Mouse (Mus musculus) limb, embryonic 11.5 days (tissue): ENCODE results near the gene Zbtb8b. TPM values are rescaled to one million over a fixed set of nuclear protein-coding genes. Genes with fewer than 3 reads are reported as not detected.

Source experiments
- ATAC-seq: fragments of 200-750 bp; cut with Nextera tagmentation; 2 replicates; pipeline ENCODE4 v1.8.0; 2017; ENCODE audit warnings: low read depth; ENCODE audit not compliant: insufficient number of reproducible peaks, low FRiP score, low TSS enrichment
- DNase-seq: peaks from one replicate; pipeline ENCODE4 v3.0.0-alpha.2; 2015; ENCODE audit warnings: low spot score
- H3K27ac ChIP-seq: fragments of 300-500 bp; sonication (generic); replicated peaks from 2 replicates; pipeline ENCODE4 v1.5.1; 2014; ENCODE audit warnings: low read depth, mild to moderate bottlenecking, low read length
- H3K27me3 ChIP-seq: fragments of 300-500 bp; sonication (generic); 2 replicates; pipeline ENCODE4 v1.6.1; 2014; ENCODE audit warnings: mild to moderate bottlenecking, low read length, mixed read lengths; ENCODE audit not compliant: control insufficient read depth, insufficient read depth
- H3K36me3 ChIP-seq: fragments of 300-500 bp; sonication (generic); 2 replicates; pipeline ENCODE4 v1.6.1; 2014; ENCODE audit warnings: mild to moderate bottlenecking, low read length, moderate library complexity, mixed read lengths; ENCODE audit not compliant: control insufficient read depth, insufficient read depth
- H3K4me1 ChIP-seq: fragments of 300-500 bp; sonication (generic); 2 replicates; pipeline ENCODE4 v1.6.1; 2014; ENCODE audit warnings: low read length, mixed read lengths; ENCODE audit not compliant: control insufficient read depth, insufficient read depth
- H3K4me2 ChIP-seq: fragments of 300-500 bp; sonication (generic); 2 replicates; pipeline ENCODE4 v1.6.1; 2014; ENCODE audit warnings: low read depth, mild to moderate bottlenecking, moderate library complexity; ENCODE audit not compliant: severe bottlenecking
- H3K4me3 ChIP-seq: fragments of 300-500 bp; sonication (generic); 2 replicates; pipeline ENCODE4 v1.5.1; 2014; ENCODE audit warnings: low read depth, low read length
- H3K9ac ChIP-seq: fragments of 300-500 bp; sonication (generic); 2 replicates; pipeline ENCODE4 v1.6.1; 2014; ENCODE audit warnings: mild to moderate bottlenecking, low read length
- H3K9me3 ChIP-seq: fragments of 300-500 bp; sonication (generic); 2 replicates; pipeline ENCODE4 v1.6.1; 2016; ENCODE audit warnings: low read length; ENCODE audit not compliant: control insufficient read depth
- WGBS: fragments of 180-500 bp; shearing (Covaris S2); extraction: QIAGEN DNeasy Blood & Tissue Kit; methylation state at CpG from one replicate; pipeline ENCODE4 v1.1.7; 2014; 5-methylcytosine and 5-hydroxymethylcytosine counted together
- polyA plus RNA-seq: library from polyadenylated mRNA; unstranded; fragments of >200 nt; fragmentation: Nextera tagmentation; extraction: Ambion mirVana; gene quantifications from 2 replicates; pipeline ENCODE4 v1.2.1, GENCODE M21; 2014

The Zbtb8b gene
- polyA plus RNA-seq = 0.85 and 1.8 TPM in 2 replicates

DNA sequence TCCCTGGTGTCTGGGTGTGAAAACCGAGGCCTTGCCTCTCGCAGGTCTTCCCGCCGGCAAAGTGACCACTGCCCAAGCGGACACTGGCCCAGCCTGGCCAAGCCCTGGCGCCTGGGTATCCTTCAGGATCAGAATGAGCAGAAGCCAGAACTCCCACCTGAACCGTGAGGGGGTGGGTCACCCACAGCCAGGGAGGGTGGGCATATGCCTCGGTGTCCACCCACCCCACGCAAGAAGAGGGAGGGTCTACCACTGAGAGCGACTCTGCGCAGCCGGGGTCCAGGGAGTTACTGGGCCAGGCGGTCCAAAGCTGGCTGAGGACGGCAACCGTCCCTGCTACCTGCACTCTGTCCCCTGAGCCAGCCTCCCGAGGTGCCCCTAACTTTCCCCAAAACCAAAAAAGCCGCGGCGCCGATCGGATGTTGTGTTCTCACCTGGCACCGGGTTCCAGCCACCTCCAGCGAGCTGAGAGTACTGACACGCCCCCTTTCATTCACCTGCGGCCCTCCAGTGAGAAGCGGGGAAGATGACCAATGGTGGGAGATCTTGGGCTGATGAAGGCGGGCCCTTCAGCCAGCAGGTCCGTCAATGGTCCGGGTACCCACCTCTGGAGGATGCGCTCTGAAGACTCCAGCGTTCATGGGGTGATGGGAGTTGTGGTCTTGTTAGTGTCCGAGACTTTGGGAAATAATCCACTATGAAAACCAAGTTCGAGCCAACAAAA lies at the start of gene Zbtb8b:
Gene Zbtb8b, minus strand, starts transcription at position 514 of the 724 bp plus-strand sequence.
- WGBS = under 1% methylated on average over 33 of the region's 33 CpGs
- Histone ChIP-seq H3K4me2 (peak within 1 kb of the TSS; percentile 52), H3K9me3 (no peaks in the 10 kb centered on the region), H3K27ac (no peak within 1 kb of the TSS), H3K36me3 (no peaks in the 10 kb centered on the region), H3K4me1 (no peaks in the 10 kb centered on the region), H3K27me3 (peaks cover 31% of the 10 kb centered on the region), H3K9ac (peak within 1 kb of the TSS; percentile 22; the same call in 1 of the 2 replicates), H3K4me3 (peak within 1 kb of the TSS; percentile 32)
- DNase-seq = peak; percentile 58
- ATAC-seq = 0 out of 2 replicates have a peak, but pooled peaks have one; percentile 44

DNA sequence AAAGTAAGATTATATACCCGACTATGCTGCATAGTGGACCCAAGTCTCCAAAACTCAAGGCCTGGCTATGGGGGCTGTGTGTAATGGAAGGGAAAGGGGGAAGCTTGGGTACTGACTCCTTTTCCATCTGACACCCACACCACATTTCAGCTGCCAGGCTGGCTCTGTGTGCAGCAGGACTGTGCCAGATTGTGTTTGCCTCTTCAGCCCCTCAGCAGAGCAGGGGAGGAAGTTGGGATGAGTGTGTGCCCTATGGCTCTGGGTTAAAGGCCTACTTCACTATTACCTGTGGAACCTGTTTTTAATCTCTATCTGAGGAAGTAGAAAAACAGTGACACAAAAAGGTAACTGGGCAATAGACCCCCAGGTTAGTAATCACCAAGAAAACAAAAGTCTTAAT lies 40.4 kb upstream of the Zbtb8b start:
- Histone ChIP-seq H3K27me3 (no peaks in the 10 kb centered on the region), H3K4me1 (no peaks in the 10 kb centered on the region), H3K27ac (no peak overlapping the region), H3K4me3 (no peak overlapping the region), H3K4me2 (no peak overlapping the region), H3K9me3 (no peaks in the 10 kb centered on the region), H3K36me3 (peaks cover 12% of the 10 kb centered on the region), H3K9ac (no peak overlapping the region)
- DNase-seq (no peak), ATAC-seq (no peak)
- WGBS = 92% methylated on average over 1 of the region's 1 CpGs

DNA sequence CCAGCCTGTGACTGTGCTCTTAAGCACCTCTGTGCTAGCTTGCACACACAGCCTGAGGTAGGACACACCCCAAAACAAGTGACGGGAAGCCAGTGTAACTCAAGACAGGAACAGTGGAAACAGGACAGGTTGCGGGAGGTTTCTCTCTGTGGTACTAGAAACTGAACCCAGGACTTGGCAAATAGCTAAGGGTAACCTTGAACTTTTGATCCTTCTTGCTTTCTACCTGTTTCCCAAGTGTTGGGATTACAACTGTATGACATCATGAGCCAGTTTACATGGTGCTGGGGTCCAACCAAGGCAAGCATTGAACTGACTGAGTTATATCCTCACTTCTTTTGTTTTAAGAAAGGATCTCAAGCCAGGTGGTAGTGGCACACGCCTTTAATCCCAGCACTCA lies 39.2 kb upstream of the Zbtb8b start:
- 89% methylated on average over 3 of the region's 3 CpGs for WGBS
- Histone ChIP-seq H3K4me1 (no peaks in the 10 kb centered on the region), H3K36me3 (peaks cover 13% of the 10 kb centered on the region), H3K4me2 (no peak overlapping the region), H3K27ac (no peak overlapping the region), H3K9me3 (no peaks in the 10 kb centered on the region), H3K27me3 (no peaks in the 10 kb centered on the region), H3K4me3 (no peak overlapping the region), H3K9ac (no peak overlapping the region)
- DNase-seq (no peak), ATAC-seq (no peak)

GRCm38 (mm10) chr4:129476047-129476446 lies 35.4 kb upstream of the Zbtb8b start:
- no peak for ATAC-seq
- peaks cover 26% of the 10 kb centered on the region for H3K36me3 ChIP-seq

GRCm38 (mm10) chr4:129464286-129464815 lies 23.7 kb upstream of the Zbtb8b start:
- Histone ChIP-seq H3K27ac (no peak overlapping the region), H3K27me3 (no peaks in the 10 kb centered on the region), H3K9me3 (no peaks in the 10 kb centered on the region), H3K4me2 (no peak overlapping the region), H3K4me3 (no peak overlapping the region), H3K9ac (no peak overlapping the region), H3K4me1 (peaks cover 3% of the 10 kb centered on the region; the same call in 1 of the 2 replicates), H3K36me3 (peaks cover 13% of the 10 kb centered on the region; the same call in 1 of the 2 replicates)
- no peak for ATAC-seq
- WGBS = 89% methylated on average over 4 of the region's 4 CpGs
- DNase-seq = no peak

More at GRCm38 (mm10) chr4:129476047-129476446, 35.4 kb upstream of the Zbtb8b start:
- WGBS = 92% methylated on average over 11 of the region's 11 CpGs
- no peaks in the 10 kb centered on the region for H3K27me3 ChIP-seq
- H3K9me3 ChIP-seq = no peaks in the 10 kb centered on the region
- H3K4me3 ChIP-seq = no peak overlapping the region
- no peak for DNase-seq
- H3K4me2 ChIP-seq = no peak overlapping the region
- no peaks in the 10 kb centered on the region for H3K4me1 ChIP-seq
- H3K9ac ChIP-seq = no peak overlapping the region
- H3K27ac ChIP-seq = no peak overlapping the region

DNA sequence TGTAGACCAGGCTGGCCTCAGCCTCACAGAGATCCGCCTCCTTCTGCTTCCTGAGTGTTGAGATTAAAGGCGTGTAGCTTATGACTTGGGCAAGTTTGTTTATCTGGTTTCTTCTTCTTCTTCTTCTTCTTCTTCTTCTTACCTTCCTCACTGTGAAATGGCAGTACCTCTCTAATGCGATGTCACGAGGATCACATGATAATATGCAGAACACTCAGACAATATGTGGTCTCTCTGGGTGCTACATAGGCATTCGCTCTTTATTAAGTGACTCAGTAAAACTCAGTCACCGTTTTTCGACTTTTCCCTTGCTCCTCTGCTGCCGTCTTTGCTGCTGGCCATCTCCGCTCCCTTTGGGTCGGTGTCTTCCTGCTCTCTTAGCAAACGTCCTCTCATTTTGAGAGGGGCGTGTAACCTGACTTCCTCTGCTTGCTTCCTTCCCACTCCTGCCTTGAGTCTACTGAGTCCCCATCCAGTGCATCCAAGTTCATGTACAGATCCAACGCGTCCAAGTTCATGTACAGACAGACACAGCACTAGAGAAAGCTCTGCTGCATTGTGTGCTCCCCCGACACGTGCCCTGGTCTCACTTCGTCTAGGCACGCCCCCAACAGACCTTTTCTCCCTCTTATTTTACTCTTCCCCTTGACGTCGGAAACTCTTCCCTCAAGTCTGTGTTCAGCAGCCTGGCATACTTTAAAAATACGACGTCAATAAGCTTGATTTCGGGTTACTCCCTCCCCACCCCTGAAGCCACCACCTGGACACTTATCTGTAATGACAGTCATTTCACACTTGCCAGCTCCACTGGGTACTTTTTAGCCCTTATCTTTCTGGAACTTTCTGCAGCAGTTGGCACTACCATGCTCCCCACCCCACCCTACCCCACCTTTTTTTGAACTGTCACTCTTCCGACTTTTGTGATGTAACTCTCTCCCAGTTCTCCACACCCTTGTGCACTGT lies 22.7 kb upstream of the Zbtb8b start:
- Histone ChIP-seq H3K36me3 (peaks cover 11% of the 10 kb centered on the region; the same call in 1 of the 2 replicates), H3K27ac (no peak overlapping the region), H3K4me2 (no peak overlapping the region), H3K9me3 (no peaks in the 10 kb centered on the region), H3K27me3 (no peaks in the 10 kb centered on the region), H3K9ac (no peak overlapping the region), H3K4me1 (peaks cover 3% of the 10 kb centered on the region; the same call in 1 of the 2 replicates), H3K4me3 (no peak overlapping the region)
- 88% methylated on average over 24 of the region's 24 CpGs for WGBS
- no peak for DNase-seq
- ATAC-seq = no peak

GRCm38 (mm10) chr4:129462118-129462517 lies 21.5 kb upstream of the Zbtb8b start:
- ATAC-seq (no peak), DNase-seq (no peak)
- H3K27ac ChIP-seq = no peak overlapping the region
- H3K36me3 ChIP-seq = peaks cover 7% of the 10 kb centered on the region; the same call in 1 of the 2 replicates
- H3K9me3 ChIP-seq = no peaks in the 10 kb centered on the region
- no peaks in the 10 kb centered on the region for H3K27me3 ChIP-seq
- peak overlapping the region; percentile 65 for H3K9ac ChIP-seq
- 59% methylated on average over 3 of the region's 3 CpGs for WGBS
- peaks cover 3% of the 10 kb centered on the region; the same call in 1 of the 2 replicates for H3K4me1 ChIP-seq
- peak overlapping the region; percentile 84 for H3K4me2 ChIP-seq
- H3K4me3 ChIP-seq = peak overlapping the region; percentile 85
